Mouse (Mus musculus): ENCODE results near the gene Arxes1.

DNA sequence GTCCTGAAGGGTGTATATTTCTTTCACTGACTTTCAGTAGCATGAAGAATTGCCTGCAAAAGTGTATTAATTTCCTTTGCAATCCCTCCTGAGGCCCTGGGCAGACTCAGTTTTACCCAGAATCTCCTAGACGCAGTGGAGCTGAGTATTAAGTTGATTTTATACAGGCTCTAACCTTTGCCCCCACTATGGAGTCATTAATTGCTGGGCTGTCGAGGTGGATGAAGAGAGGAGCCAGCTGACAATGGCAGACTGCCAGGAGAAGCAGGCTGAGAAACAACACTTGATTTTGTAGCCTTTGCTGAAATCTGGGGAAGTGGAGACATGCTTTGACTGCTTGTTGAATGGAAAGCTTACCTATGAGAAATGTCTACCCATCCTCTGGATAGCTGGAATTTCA lies 18.8 kb upstream of the Arxes1 start:
- TF ChIP-seq CTCF (IDR thresholded peaks at IDR 0.05; ENCODE audit: low read depth, low read length) = no peak
- TF ChIP-seq POLR2A (IDR thresholded peaks at IDR 0.05; ENCODE audit: insufficient read depth, low read length) = no peak
